Mouse (Mus musculus): ENCODE results near the gene Rfc1. TPM values are rescaled to one million over a fixed set of nuclear protein-coding genes. Genes with fewer than 3 reads are reported as not detected.

The Rfc1 gene
- 10 to 100 TPM; 31.7 to 38.4 TPM for total RNA-seq (2021)
- long read RNA-seq, experiment 1, full-length matches to known transcripts, result 18 of 34 reads
- long read RNA-seq, experiment 1, partial matches to known transcripts, result 1 of 34 reads
- long read RNA-seq, experiment 1, other reads (novel, unspliced or antisense), result 15 of 34 reads
- long read RNA-seq, experiment 2, full-length matches to known transcripts, result 11 of 21 reads
- long read RNA-seq, experiment 2, partial matches to known transcripts, result 1 of 21 reads
- long read RNA-seq, experiment 2, other reads (novel, unspliced or antisense), result 9 of 21 reads

GRCm38 (mm10) chr5:65335298-65336074 is at the start of gene Rfc1:
Gene Rfc1 (minus strand): TSS chr5:65335670.
- DNase-seq, result peak; percentile 90 to 91

- DNase-seq, result no peak
Measured at GRCm38 (mm10) chr5:65374746-65375145, 39.3 kb upstream of the Rfc1 start.

DNA sequence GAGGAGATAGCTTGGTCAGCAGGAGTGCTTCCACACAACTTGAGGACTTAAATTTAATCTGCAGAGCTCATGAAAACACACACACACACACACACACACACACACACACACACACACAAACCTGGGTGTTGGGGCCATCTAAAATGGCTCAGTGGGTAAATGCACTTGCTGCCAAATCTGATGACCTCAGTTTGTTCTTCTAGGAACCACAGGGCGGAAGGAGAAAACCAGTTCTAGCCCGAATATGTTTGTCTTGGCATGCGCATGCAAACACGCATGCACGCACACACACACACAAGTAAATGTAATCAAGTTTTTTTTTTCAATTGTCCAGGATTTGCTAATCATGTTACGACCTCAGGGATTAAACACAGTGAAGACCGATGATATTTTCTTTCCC is 36.1 kb upstream of the Rfc1 start:
- no peak for DNase-seq

GRCm38 (mm10) chr5:65367837-65368236 is 32.4 kb upstream of the Rfc1 start:
- no peak for DNase-seq

- DNase-seq, result no peak
Measured at GRCm38 (mm10) chr5:65357771-65358170, 22.3 kb upstream of the Rfc1 start.

- DNase-seq, result no peak
Measured at GRCm38 (mm10) chr5:65356851-65357250, 21.4 kb upstream of the Rfc1 start.

- DNase-seq, result no peak
Measured at GRCm38 (mm10) chr5:65354985-65355384, 19.5 kb upstream of the Rfc1 start.

- DNase-seq, result no peak
Measured at GRCm38 (mm10) chr5:65354097-65354496, 18.6 kb upstream of the Rfc1 start.

DNA sequence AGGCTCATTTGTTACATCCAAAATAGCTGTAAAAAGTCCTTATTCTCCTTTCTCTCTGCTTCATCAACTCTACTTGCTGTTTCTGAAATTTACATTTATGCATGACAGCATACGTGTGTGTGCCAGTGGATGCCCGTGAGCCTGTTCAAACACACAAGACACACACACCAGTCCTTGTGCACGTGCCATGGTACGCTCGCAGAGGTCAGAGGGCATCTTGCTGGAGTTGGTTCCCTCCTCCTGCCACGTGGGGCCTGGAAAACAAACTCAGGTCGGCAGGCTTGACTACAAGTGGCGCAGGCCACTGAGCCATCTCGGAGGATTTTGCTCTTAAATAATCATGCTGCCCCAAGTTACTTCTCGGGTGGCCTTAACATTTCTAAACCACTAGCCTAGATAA is 15.0 kb upstream of the Rfc1 start:
- DNase-seq, result no peak

DNA sequence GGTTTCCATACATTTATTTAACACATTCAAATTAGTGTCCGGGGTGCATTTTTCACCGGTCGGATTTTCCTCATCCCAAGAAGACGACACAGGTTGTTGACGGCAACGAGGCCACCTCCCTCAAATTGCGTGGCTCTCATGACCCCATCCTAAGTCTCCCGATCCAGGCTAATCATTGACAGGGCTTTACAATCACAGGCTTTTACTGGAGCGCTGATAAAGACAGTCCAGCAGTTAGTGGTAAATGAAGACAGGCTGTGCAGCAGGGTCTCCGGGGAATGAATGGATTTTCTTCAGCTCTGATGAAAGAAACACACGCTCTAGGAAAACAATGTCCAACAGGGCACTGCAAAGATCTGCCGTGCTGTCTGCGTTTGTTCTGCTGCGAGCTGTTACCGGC is 12.7 kb upstream of the Rfc1 start, which contains the start of gene Klb:
Gene Klb (plus strand): TSS at position 147 of the 400 bp plus-strand sequence.
- DNase-seq, result no peak

- DNase-seq, result no peak
Measured at GRCm38 (mm10) chr5:65340167-65340566, 4.7 kb upstream of the Rfc1 start.

DNA sequence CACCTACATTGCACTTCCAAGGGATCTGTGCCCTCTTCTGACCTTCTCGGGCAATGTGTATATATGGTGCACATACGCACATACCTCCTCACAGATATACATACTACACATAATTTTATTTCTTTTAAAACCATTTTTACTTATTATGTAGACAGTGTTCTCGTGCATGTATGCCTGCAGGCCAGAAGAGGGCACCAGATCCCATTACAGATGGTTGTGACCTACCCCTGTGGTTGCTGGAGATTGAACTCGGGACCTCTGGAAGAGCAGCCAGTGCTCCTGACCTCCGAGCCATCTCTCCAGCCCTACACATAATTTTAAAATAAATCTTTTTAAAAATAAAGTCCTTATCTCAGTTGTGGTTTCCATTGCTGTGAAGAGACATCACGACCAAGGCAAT is 2.9 kb upstream of the Rfc1 start:
- no peak for DNase-seq

- DNase-seq, result no peak
Measured at GRCm38 (mm10) chr5:65336075-65336355, 545 bp upstream of the Rfc1 start.

GRCm38 (mm10) chr5:65334788-65335187 is 682 bp downstream of the Rfc1 start:
- DNase-seq, result no peak

- DNase-seq, result no peak
Measured at GRCm38 (mm10) chr5:65329971-65330370, 5.5 kb downstream of the Rfc1 start.

DNA sequence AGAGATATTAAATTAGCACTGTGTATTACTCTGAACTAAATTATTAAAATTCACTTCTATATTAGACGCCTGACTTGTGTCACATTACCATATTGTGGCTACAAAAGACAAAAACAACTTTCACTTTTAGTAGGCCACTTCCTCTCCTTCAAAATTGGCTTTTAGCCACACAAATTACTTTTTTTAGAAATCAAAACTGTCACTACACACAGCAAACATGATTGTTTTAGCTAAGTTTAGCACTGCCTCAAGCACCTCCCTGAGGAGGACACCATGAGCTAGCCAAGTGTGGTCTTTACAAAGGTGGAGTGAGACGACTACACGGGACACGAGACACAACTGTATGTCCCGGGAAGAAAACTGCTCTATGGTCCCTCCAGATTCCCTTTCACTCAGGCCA is 9.3 kb downstream of the Rfc1 start:
- DNase-seq, result peak; percentile 73

DNA sequence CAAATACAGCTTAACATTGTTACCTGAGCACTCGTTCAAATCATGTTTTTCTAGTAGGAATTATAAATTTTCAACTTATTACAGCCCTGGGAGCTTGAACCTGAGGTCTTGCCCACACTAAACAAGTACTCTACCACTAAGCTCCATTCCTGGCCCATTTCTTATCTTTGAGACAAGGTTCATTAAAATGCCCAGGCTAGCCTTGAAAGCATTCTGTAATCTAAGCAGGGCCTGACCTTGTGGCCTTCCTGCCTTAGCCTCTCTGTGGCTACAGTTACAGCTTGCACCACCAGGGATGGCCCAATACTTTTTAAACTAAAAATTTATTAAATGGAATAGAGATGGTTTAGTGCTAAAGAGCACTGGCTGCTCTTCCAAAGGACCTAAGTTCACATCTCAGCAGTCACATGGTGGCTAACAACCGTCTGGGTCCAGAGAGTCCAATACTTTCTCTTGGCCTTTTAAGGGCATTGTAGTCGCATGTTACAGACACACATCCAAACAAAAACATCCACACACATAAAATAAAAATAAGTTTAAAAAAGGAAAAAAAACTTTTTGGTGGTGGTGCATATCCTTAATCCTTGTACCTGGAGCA is 10.6 kb downstream of the Rfc1 start:
- no peak for DNase-seq

GRCm38 (mm10) chr5:65324271-65324670 is 11.2 kb downstream of the Rfc1 start:
- no peak for DNase-seq

GRCm38 (mm10) chr5:65322165-65322564 is 13.3 kb downstream of the Rfc1 start:
- no peak for DNase-seq

GRCm38 (mm10) chr5:65319176-65319575 is 16.3 kb downstream of the Rfc1 start:
- DNase-seq, result no peak

DNA sequence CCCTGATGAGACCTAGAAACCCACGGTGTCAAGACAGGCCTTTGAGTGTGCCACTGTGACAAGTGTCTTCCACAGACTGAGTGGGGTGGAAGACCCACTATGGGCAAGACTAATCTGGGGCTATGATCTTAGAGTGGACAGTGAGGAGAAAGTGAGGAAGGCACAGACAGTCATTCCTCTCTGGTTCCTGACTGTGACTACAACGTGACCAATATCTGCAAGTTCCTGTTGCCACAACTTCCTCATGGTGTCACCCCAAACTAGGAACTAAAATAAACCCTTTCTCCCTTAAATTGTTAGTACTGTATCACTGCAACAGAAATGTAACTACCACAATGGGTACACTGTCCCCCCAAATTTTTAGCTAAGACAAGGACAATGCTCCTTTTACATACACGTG is 26.6 kb downstream of the Rfc1 start:
- DNase-seq, result no peak

DNA sequence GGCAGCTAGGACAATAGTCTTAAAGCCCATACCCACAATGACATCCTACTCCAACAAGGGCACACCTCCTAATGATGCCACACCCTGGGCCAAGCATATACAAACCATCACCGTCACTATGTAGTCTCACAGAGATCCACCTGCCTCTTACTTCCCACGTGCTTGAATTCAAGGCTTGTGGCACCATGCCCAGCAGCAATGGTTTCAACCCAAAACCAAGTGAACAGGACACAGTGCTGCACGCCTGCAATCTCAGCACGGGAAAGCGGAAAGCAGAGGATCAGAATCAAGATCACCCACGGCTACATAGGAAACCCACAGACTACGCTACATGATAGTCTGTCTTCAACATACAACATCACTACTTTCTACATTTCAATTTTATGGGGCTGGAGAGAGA is 27.3 kb downstream of the Rfc1 start:
- DNase-seq, result no peak

- DNase-seq, result no peak
Measured at GRCm38 (mm10) chr5:65305516-65305915, 30.0 kb downstream of the Rfc1 start.

- DNase-seq, result no peak
Measured at GRCm38 (mm10) chr5:65300121-65300520, 35.3 kb downstream of the Rfc1 start.
